Mouse (Mus musculus) stomach, postnatal 0 days (tissue): ENCODE results near the gene Elovl6. TPM values are rescaled to one million over a fixed set of nuclear protein-coding genes. Genes with fewer than 3 reads are reported as not detected.

Experiments
- ATAC-seq: fragments of 200-750 bp; cut with Nextera tagmentation; 2 replicates; pipeline ENCODE4 v1.8.0; 2017; ENCODE audit not compliant: low FRiP score, low TSS enrichment
- DNase-seq: peaks from one replicate; pipeline ENCODE4 v3.0.0-alpha.2; 2016; ENCODE audit warnings: low spot score
- H3K27ac ChIP-seq: fragments of 300-500 bp; sonication (generic); replicated peaks from 2 replicates; pipeline ENCODE4 v1.5.1; 2014; ENCODE audit warnings: mild to moderate bottlenecking, control low read depth
- H3K27me3 ChIP-seq: fragments of 300-500 bp; sonication (generic); 2 replicates; pipeline ENCODE4 v1.6.1; 2014; ENCODE audit warnings: low read length; ENCODE audit not compliant: control insufficient read depth, insufficient read depth
- H3K36me3 ChIP-seq: fragments of 300-500 bp; sonication (generic); 2 replicates; pipeline ENCODE4 v1.6.1; 2014; ENCODE audit warnings: low read length, mixed read lengths; ENCODE audit not compliant: control insufficient read depth, insufficient read depth
- H3K4me1 ChIP-seq: fragments of 300-500 bp; sonication (generic); replicated peaks from 2 replicates; pipeline ENCODE4 v1.6.1; 2014; ENCODE audit warnings: antibody characterized with exemption; ENCODE audit not compliant: control insufficient read depth, insufficient read depth
- H3K4me2 ChIP-seq: fragments of 300-500 bp; sonication (generic); replicated peaks from 2 replicates; pipeline ENCODE4 v1.6.1; 2014; ENCODE audit warnings: low read depth, mild to moderate bottlenecking, control low read depth, moderate library complexity
- H3K4me3 ChIP-seq: fragments of 300-500 bp; sonication (generic); 2 replicates; pipeline ENCODE4 v1.5.1; 2014; ENCODE audit warnings: low read depth, low read length, control low read depth
- H3K9ac ChIP-seq: fragments of 300-500 bp; sonication (generic); 2 replicates; pipeline ENCODE4 v1.6.1; 2014; ENCODE audit warnings: mild to moderate bottlenecking, low read length, control low read depth, mixed read lengths
- H3K9me3 ChIP-seq: fragments of 300-500 bp; sonication (generic); 2 replicates; pipeline ENCODE4 v1.6.1; 2016; ENCODE audit warnings: low read length; ENCODE audit not compliant: control insufficient read depth
- CTCF ChIP-seq: IDR thresholded peaks from 2 replicates; pipeline ENCODE4 v1.5.1; 2016; ENCODE audit warnings: antibody characterized with exemption, low read depth, mild to moderate bottlenecking, moderate library complexity
- EP300 ChIP-seq: optimal IDR thresholded peaks from 2 replicates; pipeline ENCODE3; 2016; ENCODE audit warnings: antibody characterized with exemption
- WGBS: fragments of 180-500 bp; shearing (Covaris S2); extraction: QIAGEN DNeasy Blood & Tissue Kit; methylation state at CpG from one replicate; pipeline ENCODE4 v1.1.7; 2014; 5-methylcytosine and 5-hydroxymethylcytosine counted together
- polyA plus RNA-seq: library from polyadenylated mRNA; unstranded; fragments of >200 nt; fragmentation: Nextera tagmentation; extraction: Ambion mirVana; gene quantifications from 2 replicates; pipeline ENCODE4 v1.2.1, GENCODE M21; 2015

The Elovl6 gene
- polyA plus RNA-seq, 1 experiment from 2014 or later: 34.2 TPM

- Histone ChIP-seq H3K9ac (no peak overlapping the region), H3K4me3 (no peak overlapping the region), H3K4me2 (no peak overlapping the region), H3K4me1 (no peaks in the 10 kb centered on the region), H3K9me3 (no peaks in the 10 kb centered on the region), H3K36me3 (no peaks in the 10 kb centered on the region), H3K27ac (peak overlapping the region; percentile 71), H3K27me3 (no peaks in the 10 kb centered on the region)
- TF ChIP-seq EP300 (no peak), CTCF (no peak)
- 71% methylated on average over 7 of the region's 7 CpGs for WGBS
- DNase-seq (no peak), ATAC-seq (no peak)
Observed at GRCm38 (mm10) chr3:129557566-129557965, 25.4 kb downstream of the Elovl6 start.

- TF ChIP-seq EP300 (peak; percentile 14), CTCF (no peak)
- WGBS: 64% methylated on average over 22 of the region's 22 CpGs
Observed at GRCm38 (mm10) chr3:129558016-129558955, 26.1 kb downstream of the Elovl6 start.

GRCm38 (mm10) chr3:129560068-129560467, 27.9 kb downstream of the Elovl6 start:
- no peaks in the 10 kb centered on the region for H3K36me3 ChIP-seq
- H3K27ac ChIP-seq: no peak overlapping the region
- no peak overlapping the region for H3K4me2 ChIP-seq
- ATAC-seq (no peak), DNase-seq (no peak)
- TF ChIP-seq CTCF (no peak), EP300 (no peak)
- no peak overlapping the region for H3K9ac ChIP-seq
- H3K4me1 ChIP-seq: no peaks in the 10 kb centered on the region
- no peak overlapping the region for H3K4me3 ChIP-seq
- H3K27me3 ChIP-seq: no peaks in the 10 kb centered on the region
- no peaks in the 10 kb centered on the region for H3K9me3 ChIP-seq
- 93% methylated on average over 9 of the region's 9 CpGs for WGBS

More at GRCm38 (mm10) chr3:129558016-129558955, 26.1 kb downstream of the Elovl6 start:
- Histone ChIP-seq H3K4me2 (no peak overlapping the region; the same call in 1 of the 2 replicates), H3K4me3 (no peak overlapping the region), H3K9ac (no peak overlapping the region), H3K36me3 (no peaks in the 10 kb centered on the region), H3K27me3 (no peaks in the 10 kb centered on the region), H3K9me3 (no peaks in the 10 kb centered on the region), H3K4me1 (no peaks in the 10 kb centered on the region), H3K27ac (peak overlapping the region; percentile 71)
- 0 out of 2 replicates have a peak, but pooled peaks have one; percentile 0 for ATAC-seq
- DNase-seq: peak; percentile 48

- no peak overlapping the region for H3K4me2 ChIP-seq
- no peak for TF ChIP-seq CTCF
- TF ChIP-seq EP300: no peak
Observed at GRCm38 (mm10) chr3:129561011-129561410, 28.9 kb downstream of the Elovl6 start.

GRCm38 (mm10) chr3:129561853-129562252, 29.7 kb downstream of the Elovl6 start:
- H3K36me3 ChIP-seq: no peaks in the 10 kb centered on the region
- WGBS: 67% methylated on average over 2 of the region's 2 CpGs
- no peaks in the 10 kb centered on the region for H3K27me3 ChIP-seq
- H3K4me1 ChIP-seq: peaks cover 2% of the 10 kb centered on the region; the same call in 1 of the 2 replicates
- no peak overlapping the region for H3K4me2 ChIP-seq
- no peak for TF ChIP-seq CTCF
- no peak overlapping the region for H3K4me3 ChIP-seq
- DNase-seq (no peak), ATAC-seq (no peak)
- H3K9ac ChIP-seq: no peak overlapping the region
- H3K9me3 ChIP-seq: no peaks in the 10 kb centered on the region
- H3K27ac ChIP-seq: no peak overlapping the region

More at GRCm38 (mm10) chr3:129561011-129561410, 28.9 kb downstream of the Elovl6 start:
- ATAC-seq (no peak), DNase-seq (no peak)
- Histone ChIP-seq H3K27me3 (no peaks in the 10 kb centered on the region), H3K36me3 (no peaks in the 10 kb centered on the region), H3K9me3 (no peaks in the 10 kb centered on the region), H3K27ac (no peak overlapping the region), H3K4me3 (no peak overlapping the region), H3K4me1 (no peaks in the 10 kb centered on the region), H3K9ac (no peak overlapping the region)
- WGBS: 78% methylated on average over 10 of the region's 10 CpGs

GRCm38 (mm10) chr3:129562411-129562810, 30.3 kb downstream of the Elovl6 start:
- Histone ChIP-seq H3K27me3 (no peaks in the 10 kb centered on the region), H3K36me3 (no peaks in the 10 kb centered on the region), H3K4me1 (peaks cover 5% of the 10 kb centered on the region; the same call in 1 of the 2 replicates), H3K9ac (no peak overlapping the region), H3K4me2 (no peak overlapping the region), H3K9me3 (no peaks in the 10 kb centered on the region), H3K27ac (no peak overlapping the region), H3K4me3 (no peak overlapping the region)
- no peak for ATAC-seq
- DNase-seq: no peak
- 80% methylated on average over 4 of the region's 4 CpGs for WGBS
- TF ChIP-seq CTCF (no peak), EP300 (no peak)
